ENCODE assay signal across 8 mouse cellular contexts in genomic region chr9:32540406-32541222, GRCm38 (mm10). TPM values are rescaled to one million over a fixed set of nuclear protein-coding genes. Genes with fewer than 3 reads are reported as not detected.
A peak's percentile ranks its signal among the peaks of the same experiment; 100 is the strongest.
DNase-seq lines count a peak whose midpoint lies in the region; ATAC-seq and TF ChIP-seq lines count a peak whose summit lies in the region.

No protein-coding gene starts in this region.

- H3K27ac ChIP-seq in heart, embryonic 12.5 days (ENCODE audit: poor library complexity, severe bottlenecking) = peak overlapping the region; percentile 83
- H3K27ac ChIP-seq in midbrain, embryonic 10.5 days (replicated peaks) = peak overlapping the region; percentile 85
- peak overlapping the region; percentile 91 for H3K27ac ChIP-seq in thymus, adult 2 months (ENCODE audit: control insufficient read depth, insufficient read depth, low read length)

- H3K9ac ChIP-seq in heart, embryonic 12.5 days = peak overlapping the region; percentile 90

- peaks cover 23% of the 10 kb centered on the region for H3K27me3 ChIP-seq in heart, embryonic 12.5 days (replicated peaks)
- peaks cover 86% of the 10 kb centered on the region for H3K27me3 ChIP-seq in midbrain, embryonic 10.5 days (ENCODE audit: low read depth, poor library complexity, severe bottlenecking)
- H3K27me3 ChIP-seq in thymus, adult 2 months (ENCODE audit: control insufficient read depth, insufficient read depth, low read length) = 0 out of 2 replicates have a peak, but pooled peaks cover 4% of the 10 kb centered on the region

- no peaks in the 10 kb centered on the region for H3K9me3 ChIP-seq in heart, embryonic 12.5 days (replicated peaks)
- no peaks in the 10 kb centered on the region for H3K9me3 ChIP-seq in midbrain, embryonic 10.5 days (replicated peaks)

- peaks cover 44% of the 10 kb centered on the region for H3K4me1 ChIP-seq in heart, embryonic 12.5 days (replicated peaks)
- H3K4me1 ChIP-seq in midbrain, embryonic 10.5 days = peaks cover 58% of the 10 kb centered on the region
- H3K4me1 ChIP-seq in thymus, adult 2 months (replicated peaks; ENCODE audit: control insufficient read depth, insufficient read depth, low read length) = peaks cover 36% of the 10 kb centered on the region

- no peaks in the 10 kb centered on the region for H3K36me3 ChIP-seq in heart, embryonic 12.5 days
- no peaks in the 10 kb centered on the region for H3K36me3 ChIP-seq in midbrain, embryonic 10.5 days
- no peaks in the 10 kb centered on the region for H3K36me3 ChIP-seq in thymus, adult 2 months (ENCODE audit: control insufficient read depth, insufficient read depth, low read length)

- 0 out of 2 replicates have a peak, but pooled peaks have one; percentile 2 for ATAC-seq in heart, embryonic 12.5 days (ENCODE audit: insufficient number of reproducible peaks, low FRiP score)

- H3K4me3 ChIP-seq in heart, embryonic 12.5 days = peak overlapping the region; percentile 73
- H3K4me3 ChIP-seq in midbrain, embryonic 10.5 days = peak overlapping the region; percentile 71
- peak overlapping the region; percentile 87 for H3K4me3 ChIP-seq in thymus, adult 2 months (ENCODE audit: control insufficient read depth, insufficient read depth, low read length)

- TF ChIP-seq POLR2A in brain, embryonic 14.5 days (IDR thresholded peaks at IDR 0.05; ENCODE audit: borderline replicate concordance, extremely low read depth, insufficient read depth, insufficient read length, poor library complexity, severe bottlenecking) = no peak
- TF ChIP-seq POLR2A in thymus, adult 2 months (IDR thresholded peaks at IDR 0.05; ENCODE audit: control insufficient read depth, extremely low read depth, insufficient read depth, low read length, poor library complexity) = no peak

- DNase-seq in lung, adult 18-20 months = peak; percentile 31 to 43
- no peak for DNase-seq in lung, postnatal 25 days (ENCODE audit: low spot score)
- peak; percentile 59 for DNase-seq in brain, embryonic 14.5 days (ENCODE audit: low read depth)
- DNase-seq in kidney, postnatal 14 days = peak; percentile 51
- peak; percentile 76 for DNase-seq in midbrain, embryonic 10.5 days (ENCODE audit: low spot score)
- peak; percentile 60 for DNase-seq in thymus, adult 2 months
- no peak for DNase-seq in urinary bladder, postnatal 10 days (ENCODE audit: low spot score)

- under 1% methylated on average over 57 of the region's 70 CpGs for WGBS in heart, embryonic 12.5 days
- WGBS in midbrain, embryonic 10.5 days = under 1% methylated on average over 65 of the region's 70 CpGs
- WGBS in thymus, adult 2 months = under 1% methylated on average over 70 of the region's 70 CpGs

- TF ChIP-seq CTCF in brain, embryonic 14.5 days (IDR thresholded peaks at IDR 0.05; ENCODE audit: borderline replicate concordance, extremely low read depth, insufficient read depth, insufficient read length) = no peak
- no peak for TF ChIP-seq CTCF in thymus, adult 2 months (IDR thresholded peaks at IDR 0.05; ENCODE audit: borderline replicate concordance, control insufficient read depth, extremely low read depth, insufficient read depth, low read length, poor library complexity)

- peak overlapping the region; percentile 94 for H3K4me2 ChIP-seq in heart, embryonic 12.5 days

RNA-seq across cellular contexts. Expression of gene Fli1, which starts 2.0 kb away (rescaled TPM):
- polyA plus RNA-seq in brain, embryonic 14.5 days (2012; rRNA removed) = 2.5 and 5.3 TPM in 2 replicates
- polyA plus RNA-seq in heart, embryonic 12.5 days (2016; fragmentation: Nextera tagmentation; extraction: Ambion mirVana) = 20.1 and 20.2 TPM in 2 replicates
- 13.9 and 17.6 TPM in 2 replicates for polyA plus RNA-seq in midbrain, embryonic 10.5 days (2016; fragmentation: Nextera tagmentation; extraction: Ambion mirVana)
- polyA plus RNA-seq in thymus, adult 2 months (2012; rRNA removed) = 28.5 and 33.9 TPM in 2 replicates

Comparison
In these comparisons a context has a peak if more than half of its experiments do, and no peak if none do; other contexts are left out.
1. DNase-seq: peak in lung, adult 18-20 months (2 of 2), brain, embryonic 14.5 days (single experiment), kidney, postnatal 14 days (single experiment), midbrain, embryonic 10.5 days (single experiment) and thymus, adult 2 months (single experiment); none in lung, postnatal 25 days (single experiment) and urinary bladder, postnatal 10 days (single experiment).
2. Peak in every context shown above with its lines, with median percentiles within 50 percentile points of each other: H3K27ac ChIP-seq and H3K4me3 ChIP-seq.